Mouse (Mus musculus): Measurements from ENCODE around the gene Lexm. TPM values are rescaled to one million over a fixed set of nuclear protein-coding genes. Genes with fewer than 3 reads are reported as not detected.

The Lexm gene
- polyA plus RNA-seq, 1 experiment from 2014 or later = 0.48 TPM

DNA sequence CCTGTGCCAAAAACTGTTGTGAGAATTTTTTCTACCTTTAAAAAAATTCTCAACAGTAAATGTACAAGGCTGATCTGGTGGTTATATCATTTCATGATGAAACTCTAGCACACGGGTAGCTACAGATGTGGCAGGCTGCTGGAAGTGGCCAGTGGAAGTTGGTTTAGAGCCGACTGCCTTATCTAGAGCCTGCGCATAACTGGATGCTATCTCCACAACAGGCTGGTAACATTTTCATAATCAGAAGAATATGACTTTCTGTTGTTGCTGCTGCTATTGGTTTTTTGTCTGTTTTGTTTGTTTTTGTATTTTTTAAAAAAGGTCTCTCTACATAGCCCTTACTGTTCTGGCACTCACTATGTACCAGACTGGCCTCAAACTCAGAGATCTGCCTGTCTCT lies 35.5 kb upstream of the Lexm start:
- WGBS = 94% methylated on average over 3 of the region's 3 CpGs
- H3K9ac ChIP-seq (replicated peaks; ENCODE audit: low read length) = no peak overlapping the region
- no peak for DNase-seq (ENCODE audit: low spot score)

DNA sequence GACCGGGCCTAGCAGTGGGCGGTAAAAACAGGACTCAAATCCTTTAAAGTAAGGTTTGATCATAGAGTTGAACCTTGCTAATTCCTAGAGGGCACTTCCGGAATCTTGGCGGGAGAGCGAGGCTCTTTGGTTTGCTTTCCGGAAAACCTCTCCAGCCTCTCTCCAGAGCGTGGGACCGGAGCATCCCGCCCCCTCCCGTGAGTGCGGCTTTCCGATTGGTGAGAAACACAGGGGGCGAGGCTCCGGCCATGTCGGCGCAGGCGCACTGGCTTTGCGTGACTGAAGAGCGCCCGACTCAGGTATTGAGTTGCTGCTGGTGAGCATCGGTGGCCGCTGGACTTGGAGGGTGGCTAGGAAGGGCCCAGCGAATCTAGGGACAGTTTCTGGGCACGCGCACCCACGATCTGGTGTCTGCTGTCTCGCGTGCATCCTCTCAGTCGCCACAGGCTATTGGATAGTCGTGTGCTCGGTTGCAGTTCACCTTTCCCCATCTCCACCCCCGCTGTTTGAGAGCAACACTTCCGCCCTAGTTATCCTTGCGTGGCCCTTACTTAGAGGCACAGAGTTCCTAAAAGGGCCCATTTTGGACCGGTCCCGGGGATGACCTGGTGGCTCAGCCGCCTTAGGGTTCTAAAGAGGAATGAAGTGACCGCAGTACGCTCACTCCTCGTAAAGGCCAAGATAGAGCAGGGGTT lies 33.9 kb upstream of the Lexm start, which contains the start of gene Pars2:
Gene Pars2 (plus strand): TSS at position 237 of the 695 bp plus-strand sequence.
- Histone ChIP-seq H3K36me3 (replicated peaks; ENCODE audit: control insufficient read depth, insufficient read depth, low read depth, low read length) (no peaks in the 10 kb centered on the region), H3K9me3 (replicated peaks; ENCODE audit: control insufficient read depth, low read length) (no peaks in the 10 kb centered on the region), H3K4me2 (ENCODE audit: low read depth, low read length) (peak within 1 kb of the TSS; percentile 67), H3K9ac (replicated peaks; ENCODE audit: low read length) (peak within 1 kb of the TSS; percentile 68), H3K27me3 (ENCODE audit: control insufficient read depth, insufficient read depth, low read length) (no peaks in the 10 kb centered on the region), H3K4me1 (ENCODE audit: control insufficient read depth, insufficient read depth, low read length) (0 out of 2 replicates have a peak, but pooled peaks cover 4% of the 10 kb centered on the region), H3K27ac (replicated peaks; ENCODE audit: low read depth, low read length) (peak within 1 kb of the TSS; percentile 8; the same call in 1 of the 2 replicates), H3K4me3 (ENCODE audit: low read depth, low read length) (peak within 1 kb of the TSS; percentile 46)
- 3% methylated on average over 40 of the region's 40 CpGs for WGBS
- DNase-seq (ENCODE audit: low spot score) = peak; percentile 99
- peak; percentile 94 for ATAC-seq (replicated peaks; ENCODE audit: insufficient number of reproducible peaks, low FRiP score, low TSS enrichment, low read depth)

More for the DNA sequence above, 35.5 kb upstream of the Lexm start:
- Histone ChIP-seq H3K4me3 (ENCODE audit: low read depth, low read length) (no peak overlapping the region), H3K9me3 (replicated peaks; ENCODE audit: control insufficient read depth, low read length) (no peaks in the 10 kb centered on the region), H3K27me3 (ENCODE audit: control insufficient read depth, insufficient read depth, low read length) (no peaks in the 10 kb centered on the region), H3K27ac (replicated peaks; ENCODE audit: low read depth, low read length) (no peak overlapping the region), H3K36me3 (replicated peaks; ENCODE audit: control insufficient read depth, insufficient read depth, low read depth, low read length) (no peaks in the 10 kb centered on the region), H3K4me2 (ENCODE audit: low read depth, low read length) (no peak overlapping the region), H3K4me1 (ENCODE audit: control insufficient read depth, insufficient read depth, low read length) (0 out of 2 replicates have a peak, but pooled peaks cover 4% of the 10 kb centered on the region)
- ATAC-seq (replicated peaks; ENCODE audit: insufficient number of reproducible peaks, low FRiP score, low TSS enrichment, low read depth) = no peak

GRCm38 (mm10) chr4:106647137-106647536 lies 30.1 kb upstream of the Lexm start:
- Histone ChIP-seq H3K4me2 (ENCODE audit: low read depth, low read length) (no peak overlapping the region), H3K4me3 (ENCODE audit: low read depth, low read length) (no peak overlapping the region), H3K4me1 (ENCODE audit: control insufficient read depth, insufficient read depth, low read length) (0 out of 2 replicates have a peak, but pooled peaks cover 4% of the 10 kb centered on the region), H3K9ac (replicated peaks; ENCODE audit: low read length) (no peak overlapping the region), H3K27me3 (ENCODE audit: control insufficient read depth, insufficient read depth, low read length) (no peaks in the 10 kb centered on the region), H3K27ac (replicated peaks; ENCODE audit: low read depth, low read length) (no peak overlapping the region), H3K36me3 (replicated peaks; ENCODE audit: control insufficient read depth, insufficient read depth, low read depth, low read length) (no peaks in the 10 kb centered on the region), H3K9me3 (replicated peaks; ENCODE audit: control insufficient read depth, low read length) (no peaks in the 10 kb centered on the region)
- ATAC-seq (replicated peaks; ENCODE audit: insufficient number of reproducible peaks, low FRiP score, low TSS enrichment, low read depth) (no peak), DNase-seq (ENCODE audit: low spot score) (no peak)
- WGBS = 85% methylated on average over 6 of the region's 6 CpGs

DNA sequence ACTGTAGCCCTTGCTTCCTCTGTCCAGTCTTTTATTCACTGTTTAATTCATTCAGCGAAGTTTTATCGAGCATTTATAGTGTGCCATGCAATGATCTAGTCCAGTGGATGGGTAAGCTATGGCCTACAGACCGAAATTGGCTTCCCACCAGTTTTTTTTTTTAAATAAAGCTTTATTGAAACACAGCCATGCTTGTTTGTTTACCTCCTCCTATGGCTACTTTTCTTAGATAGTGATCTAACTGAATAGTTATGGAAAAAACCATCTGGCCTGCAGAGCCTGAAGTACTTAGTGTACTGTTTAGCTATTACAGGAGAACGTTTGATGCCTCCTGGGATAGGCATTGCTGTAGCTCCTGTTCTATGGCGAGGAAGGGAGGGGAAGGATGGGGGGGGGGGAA lies 28.8 kb upstream of the Lexm start:
- WGBS = 82% methylated on average over 5 of the region's 5 CpGs
- no peak for DNase-seq (ENCODE audit: low spot score)

GRCm38 (mm10) chr4:106644218-106644610 lies 27.2 kb upstream of the Lexm start:
- WGBS = 60% methylated on average over 6 of the region's 6 CpGs
- H3K4me1 ChIP-seq (ENCODE audit: control insufficient read depth, insufficient read depth, low read length) = no peaks in the 10 kb centered on the region
- H3K27me3 ChIP-seq (ENCODE audit: control insufficient read depth, insufficient read depth, low read length) = no peaks in the 10 kb centered on the region
- no peaks in the 10 kb centered on the region for H3K9me3 ChIP-seq (replicated peaks; ENCODE audit: control insufficient read depth, low read length)
- H3K9ac ChIP-seq (replicated peaks; ENCODE audit: low read length) = no peak overlapping the region
- no peak overlapping the region for H3K4me3 ChIP-seq (ENCODE audit: low read depth, low read length)
- H3K36me3 ChIP-seq (replicated peaks; ENCODE audit: control insufficient read depth, insufficient read depth, low read depth, low read length) = no peaks in the 10 kb centered on the region
- H3K4me2 ChIP-seq (ENCODE audit: low read depth, low read length) = no peak overlapping the region
- DNase-seq (ENCODE audit: low spot score) (no peak), ATAC-seq (replicated peaks; ENCODE audit: insufficient number of reproducible peaks, low FRiP score, low TSS enrichment, low read depth) (no peak)
- H3K27ac ChIP-seq (replicated peaks; ENCODE audit: low read depth, low read length) = no peak overlapping the region

More for the DNA sequence above, 28.8 kb upstream of the Lexm start:
- Histone ChIP-seq H3K9ac (replicated peaks; ENCODE audit: low read length) (no peak overlapping the region), H3K4me3 (ENCODE audit: low read depth, low read length) (no peak overlapping the region), H3K9me3 (replicated peaks; ENCODE audit: control insufficient read depth, low read length) (no peaks in the 10 kb centered on the region), H3K4me1 (ENCODE audit: control insufficient read depth, insufficient read depth, low read length) (no peaks in the 10 kb centered on the region), H3K4me2 (ENCODE audit: low read depth, low read length) (no peak overlapping the region), H3K36me3 (replicated peaks; ENCODE audit: control insufficient read depth, insufficient read depth, low read depth, low read length) (no peaks in the 10 kb centered on the region), H3K27ac (replicated peaks; ENCODE audit: low read depth, low read length) (no peak overlapping the region), H3K27me3 (ENCODE audit: control insufficient read depth, insufficient read depth, low read length) (no peaks in the 10 kb centered on the region)
- ATAC-seq (replicated peaks; ENCODE audit: insufficient number of reproducible peaks, low FRiP score, low TSS enrichment, low read depth) = no peak

- H3K4me2 ChIP-seq (ENCODE audit: low read depth, low read length) = no peak overlapping the region
- H3K27ac ChIP-seq (replicated peaks; ENCODE audit: low read depth, low read length) = no peak overlapping the region
- no peaks in the 10 kb centered on the region for H3K4me1 ChIP-seq (ENCODE audit: control insufficient read depth, insufficient read depth, low read length)
- DNase-seq (ENCODE audit: low spot score) (no peak), ATAC-seq (replicated peaks; ENCODE audit: insufficient number of reproducible peaks, low FRiP score, low TSS enrichment, low read depth) (no peak)
- H3K4me3 ChIP-seq (ENCODE audit: low read depth, low read length) = no peak overlapping the region
- H3K27me3 ChIP-seq (ENCODE audit: control insufficient read depth, insufficient read depth, low read length) = no peaks in the 10 kb centered on the region
- 45% methylated on average over 8 of the region's 8 CpGs for WGBS
- no peaks in the 10 kb centered on the region for H3K36me3 ChIP-seq (replicated peaks; ENCODE audit: control insufficient read depth, insufficient read depth, low read depth, low read length)
- no peak overlapping the region for H3K9ac ChIP-seq (replicated peaks; ENCODE audit: low read length)
- H3K9me3 ChIP-seq (replicated peaks; ENCODE audit: control insufficient read depth, low read length) = no peaks in the 10 kb centered on the region
Measured at GRCm38 (mm10) chr4:106643483-106644217, 26.6 kb upstream of the Lexm start.

DNA sequence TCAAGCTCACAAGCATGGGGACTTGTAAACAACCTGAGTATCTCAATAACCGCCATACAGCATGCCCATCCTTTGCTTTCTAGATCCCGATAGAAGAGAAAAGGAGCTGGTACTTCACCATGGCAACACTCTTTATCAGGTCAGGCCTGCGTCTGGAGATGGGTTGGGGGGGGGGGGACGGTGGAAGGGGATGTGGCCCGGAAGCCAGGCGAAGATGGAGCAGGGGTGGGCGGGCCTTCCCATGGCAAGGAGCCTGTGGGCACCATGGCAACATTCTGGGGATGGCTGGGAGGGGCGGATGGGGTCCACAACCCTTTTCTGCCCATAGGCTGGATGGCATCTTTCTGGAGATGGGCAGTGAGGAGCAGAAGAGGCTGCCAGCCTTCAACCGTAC lies 17.0 kb upstream of the Lexm start:
- no peak overlapping the region for H3K4me3 ChIP-seq (ENCODE audit: low read depth, low read length)
- WGBS = 50% methylated on average over 9 of the region's 9 CpGs
- H3K4me2 ChIP-seq (ENCODE audit: low read depth, low read length) = no peak overlapping the region
- H3K36me3 ChIP-seq (replicated peaks; ENCODE audit: control insufficient read depth, insufficient read depth, low read depth, low read length) = no peaks in the 10 kb centered on the region
- DNase-seq (ENCODE audit: low spot score) (no peak), ATAC-seq (replicated peaks; ENCODE audit: insufficient number of reproducible peaks, low FRiP score, low TSS enrichment, low read depth) (no peak)
- no peak overlapping the region for H3K9ac ChIP-seq (replicated peaks; ENCODE audit: low read length)
- H3K27me3 ChIP-seq (ENCODE audit: control insufficient read depth, insufficient read depth, low read length) = no peaks in the 10 kb centered on the region
- H3K4me1 ChIP-seq (ENCODE audit: control insufficient read depth, insufficient read depth, low read length) = no peaks in the 10 kb centered on the region
- H3K9me3 ChIP-seq (replicated peaks; ENCODE audit: control insufficient read depth, low read length) = no peaks in the 10 kb centered on the region
- no peak overlapping the region for H3K27ac ChIP-seq (replicated peaks; ENCODE audit: low read depth, low read length)

Data from embryonic facial prominence, embryonic 11.5 days (tissue).